Mouse (Mus musculus): ENCODE data around the gene Fam102a. TPM values are rescaled to one million over a fixed set of nuclear protein-coding genes. Genes with fewer than 3 reads are reported as not detected.
A peak's percentile ranks its signal among the peaks of the same experiment; 100 is the strongest.

Gene Fam102a
- polyA plus RNA-seq, 3 experiments from 2014 or later = 40.7 to 52.4 (median 50.7) TPM

DNA sequence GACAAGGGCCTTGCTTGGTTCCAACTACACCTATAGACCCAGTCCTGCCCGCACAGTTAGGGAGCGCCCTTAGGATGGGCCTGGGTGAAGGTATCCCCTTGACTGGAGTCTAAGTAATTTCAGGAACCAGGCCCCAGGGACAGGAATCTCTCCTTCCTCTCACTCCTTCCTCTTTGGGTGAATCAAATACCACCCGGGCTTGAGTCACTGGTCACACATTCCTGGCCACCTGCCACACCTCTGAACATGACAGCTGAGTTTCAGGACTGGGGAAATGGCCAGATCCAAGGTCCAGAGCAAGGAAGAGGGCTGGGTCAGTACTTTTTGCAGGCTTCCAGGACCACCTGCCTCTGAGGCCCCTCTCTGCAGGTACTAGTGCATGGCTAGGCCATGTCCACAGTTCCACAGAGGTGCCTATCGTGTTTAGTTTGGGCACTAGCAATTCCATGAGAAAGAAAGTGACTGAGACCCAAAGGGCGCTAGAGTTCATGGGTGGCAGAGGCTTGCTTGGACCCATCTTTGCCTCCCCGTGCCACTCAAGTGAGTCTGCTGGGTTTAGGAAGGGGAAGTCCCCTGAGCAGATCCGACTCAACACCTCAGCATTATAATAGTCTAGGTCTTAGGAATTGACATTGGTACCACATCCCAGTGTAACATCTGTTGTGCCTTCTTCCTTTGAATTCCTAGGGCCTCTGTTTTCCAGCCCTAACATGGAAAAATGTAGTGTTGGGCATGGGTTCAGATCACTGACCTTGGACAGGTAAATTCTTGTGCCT is 13.0 kb downstream of the Fam102a start:
- ATAC-seq = peak; percentile 65

DNA sequence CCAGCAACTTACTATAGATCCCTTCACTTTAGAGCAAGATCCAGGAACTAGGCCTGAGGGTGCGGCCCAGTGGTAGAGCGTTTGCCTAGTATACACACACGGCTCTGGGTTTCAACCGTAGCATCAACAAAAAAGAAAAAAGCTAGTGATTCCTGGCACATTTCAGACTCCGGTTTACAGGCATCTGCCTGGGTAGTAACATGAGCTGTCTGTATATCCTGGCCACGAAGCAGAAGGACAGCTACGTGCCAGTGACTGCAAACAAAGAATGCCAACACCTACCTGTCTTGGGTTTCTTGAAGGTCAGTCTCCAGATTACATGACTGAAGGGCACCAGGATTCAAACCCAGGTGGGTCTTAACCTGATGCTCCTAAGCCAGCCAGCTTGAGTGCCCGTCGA is 14.0 kb downstream of the Fam102a start:
- no peak for ATAC-seq

DNA sequence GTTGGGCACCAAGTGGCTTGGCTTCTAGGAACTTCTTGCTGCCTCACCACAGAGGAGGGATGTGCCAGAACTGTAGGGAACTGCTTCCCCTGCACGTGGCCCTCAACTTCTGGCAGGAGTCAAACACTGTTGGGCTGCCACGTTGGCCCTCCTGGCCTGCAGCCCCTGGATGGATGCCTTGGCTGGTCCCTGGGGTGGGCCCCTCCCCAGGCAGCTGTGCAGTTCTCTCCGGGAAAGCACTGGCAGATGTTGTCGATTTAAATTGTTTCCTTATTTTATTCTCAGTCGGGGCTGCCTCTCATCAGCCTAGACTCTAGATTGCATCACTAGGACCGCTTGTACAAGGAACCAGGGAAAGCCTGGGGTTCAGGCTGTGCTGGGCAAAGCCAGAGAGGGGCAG is 14.6 kb downstream of the Fam102a start:
- no peak for ATAC-seq

DNA sequence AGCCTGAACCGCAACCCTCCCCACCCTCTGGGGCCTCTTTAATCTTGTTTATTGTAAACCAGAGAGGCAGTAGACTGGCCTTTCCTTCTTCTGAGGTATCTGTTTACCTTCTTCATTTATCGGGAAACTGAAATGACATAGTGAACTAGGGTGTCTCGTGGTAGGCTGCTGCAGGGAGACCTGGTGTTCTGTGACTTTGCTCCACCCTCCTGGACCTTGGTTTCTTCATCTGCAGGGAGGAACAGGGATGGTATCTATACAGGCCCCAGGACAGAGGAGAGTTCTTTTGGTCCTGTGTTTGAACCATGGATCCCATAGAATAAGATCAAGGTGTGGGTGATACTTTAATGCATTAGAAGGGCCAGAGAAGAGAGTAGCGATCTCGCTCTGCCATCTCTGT is 16.1 kb downstream of the Fam102a start:
- ATAC-seq = no peak

DNA sequence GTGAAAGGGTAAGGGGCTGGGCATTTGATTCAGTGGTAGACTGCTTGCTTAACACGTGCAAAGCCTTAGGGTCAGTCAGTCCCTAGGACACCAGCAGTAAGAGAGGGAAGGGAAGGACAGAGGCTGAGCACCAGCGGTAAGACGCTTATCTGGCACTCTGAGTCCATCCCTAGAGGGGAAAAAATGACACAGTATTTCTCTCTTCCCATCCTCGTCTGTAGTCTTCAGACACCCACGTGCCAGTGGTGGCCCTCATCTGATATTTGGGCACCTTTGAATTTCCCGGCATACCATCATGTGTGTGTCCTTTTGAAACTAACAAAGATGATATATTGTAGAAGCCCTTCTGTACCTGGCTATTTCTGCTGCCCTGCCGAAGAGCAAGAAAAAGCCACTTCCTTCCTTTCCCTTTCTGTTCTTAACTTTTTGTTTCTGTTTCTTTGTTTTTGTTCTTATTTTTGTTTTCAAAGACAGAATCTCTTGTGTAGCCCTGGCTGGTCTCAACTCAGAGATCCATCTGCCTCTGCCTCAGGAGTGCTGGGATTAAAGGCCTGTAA is 18.5 kb downstream of the Fam102a start:
- peak; percentile 69 for ATAC-seq

DNA sequence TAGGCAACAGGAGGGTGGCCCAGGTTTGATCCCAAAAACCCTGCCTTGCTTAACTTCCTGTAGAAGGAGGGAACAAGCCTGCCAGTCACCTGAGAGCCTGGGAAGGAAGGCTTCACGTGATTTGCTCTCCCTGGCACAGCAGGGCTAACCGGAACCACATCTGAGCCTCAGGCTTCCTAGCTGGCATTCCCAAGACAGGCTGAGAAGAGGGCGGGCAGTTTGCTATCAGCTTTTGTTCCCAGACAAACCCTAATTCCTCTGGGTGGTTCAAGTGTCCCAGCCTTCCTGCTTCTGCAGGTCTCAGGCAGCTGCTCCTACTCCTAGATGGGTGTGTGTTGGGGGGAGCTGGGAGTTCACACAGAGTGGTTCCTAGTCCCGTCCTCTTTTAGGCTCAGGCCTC is 20.4 kb downstream of the Fam102a start:
- ATAC-seq = no peak

DNA sequence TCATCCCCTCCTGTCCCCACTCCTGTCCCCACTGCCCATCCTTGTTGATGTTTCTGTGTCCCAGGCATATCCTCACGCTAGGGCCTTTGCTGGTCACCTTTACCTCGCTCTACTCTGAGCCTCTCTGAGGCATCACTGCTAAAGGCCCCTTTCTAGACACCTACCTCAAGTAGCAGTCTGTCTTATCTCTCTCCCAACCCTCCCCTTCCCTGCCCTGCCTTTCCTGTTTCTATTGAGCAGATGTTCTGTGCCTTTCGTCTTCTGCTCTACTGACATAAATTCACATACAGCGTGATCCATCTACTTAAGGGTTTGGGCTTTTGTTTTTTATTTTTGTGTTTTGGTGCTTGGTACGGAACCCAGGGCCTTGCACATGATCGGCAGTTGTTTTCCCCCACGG is 20.9 kb downstream of the Fam102a start:
- ATAC-seq = no peak

DNA sequence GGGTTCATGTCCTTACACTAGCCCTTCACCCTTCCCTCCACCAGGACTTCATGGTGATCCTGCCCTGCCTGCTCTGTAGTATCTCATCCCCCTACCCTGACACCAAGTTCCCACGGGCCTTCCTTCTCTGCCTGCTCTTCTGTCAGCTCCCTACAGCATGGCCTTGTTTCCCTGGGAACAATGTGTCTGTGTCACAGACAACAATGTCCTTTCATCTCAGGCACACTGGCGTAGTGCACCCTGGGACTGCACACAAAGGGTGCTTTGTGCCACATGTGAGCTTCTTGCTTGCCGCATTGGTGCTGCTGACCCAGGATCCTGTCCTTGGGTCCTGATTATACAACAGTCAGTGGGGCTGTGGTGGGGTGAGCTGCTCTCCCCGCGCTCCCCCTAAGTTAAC is 24.4 kb downstream of the Fam102a start:
- no peak for ATAC-seq

DNA sequence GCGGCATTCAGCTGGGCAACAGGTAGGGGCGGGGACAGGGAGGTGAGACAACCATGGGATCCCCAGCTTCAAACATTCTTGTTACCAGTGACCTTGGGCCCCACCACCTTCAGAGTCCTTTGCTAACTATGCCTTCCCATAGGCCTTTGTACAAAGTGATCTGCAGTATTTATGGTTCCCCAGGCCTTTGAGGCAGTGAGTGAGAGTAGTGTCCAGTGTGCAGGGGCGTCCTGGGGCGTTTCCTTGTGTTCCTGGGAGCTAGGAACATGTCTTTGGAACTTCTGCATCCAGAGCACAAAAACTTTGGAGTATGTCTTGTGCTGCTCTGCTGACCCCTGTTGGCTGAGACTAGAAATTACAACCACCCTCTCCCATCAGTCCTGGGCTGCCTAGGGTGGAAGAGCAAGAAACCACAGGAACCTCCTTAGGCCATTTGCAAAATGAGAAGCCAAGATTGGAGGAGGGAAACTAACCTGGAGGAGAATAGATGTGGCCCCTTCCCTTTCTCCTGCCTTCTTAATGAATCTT is 31.5 kb downstream of the Fam102a start:
- peak; percentile 30 for ATAC-seq

DNA sequence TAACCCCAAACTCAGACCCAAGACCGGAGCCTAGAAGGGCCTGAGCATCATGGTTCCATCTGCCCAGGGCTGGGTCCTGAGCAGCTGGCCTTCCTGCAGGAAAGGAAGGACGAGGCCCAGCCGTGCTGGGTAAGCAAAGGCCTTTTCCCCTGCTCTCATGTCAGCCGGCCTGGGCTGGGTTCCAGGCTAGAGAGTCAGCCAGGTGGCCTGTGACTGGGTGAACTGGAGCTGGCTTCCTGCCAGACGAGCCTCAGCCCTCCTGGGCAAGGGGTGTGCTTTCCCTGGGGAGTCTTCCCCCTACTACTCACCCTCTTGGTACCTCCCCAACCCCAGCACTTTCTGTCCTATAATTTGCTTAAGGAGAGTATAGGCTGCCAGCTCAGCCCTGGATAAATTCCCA is 33.0 kb downstream of the Fam102a start:
- ATAC-seq = no peak

DNA sequence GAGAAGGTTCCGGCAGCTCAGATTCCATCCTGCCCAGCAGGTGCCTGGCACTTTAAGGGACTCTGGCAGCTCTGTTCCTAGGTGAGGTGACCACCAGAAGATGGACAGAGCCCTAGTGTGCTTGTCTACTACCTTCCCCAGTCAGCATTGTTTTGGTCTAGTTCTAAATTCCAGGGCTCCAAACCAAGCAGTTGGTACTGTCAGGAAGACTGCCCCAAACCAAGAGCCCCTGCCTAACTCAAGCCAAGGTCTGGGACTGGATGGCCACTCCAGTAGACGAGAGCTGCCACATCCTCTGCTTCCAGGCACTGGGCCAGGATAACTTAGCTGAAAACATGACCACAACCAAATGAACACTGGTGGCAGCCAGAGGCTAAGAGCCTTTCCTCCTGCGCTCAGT is 33.8 kb downstream of the Fam102a start:
- no peak for ATAC-seq

DNA sequence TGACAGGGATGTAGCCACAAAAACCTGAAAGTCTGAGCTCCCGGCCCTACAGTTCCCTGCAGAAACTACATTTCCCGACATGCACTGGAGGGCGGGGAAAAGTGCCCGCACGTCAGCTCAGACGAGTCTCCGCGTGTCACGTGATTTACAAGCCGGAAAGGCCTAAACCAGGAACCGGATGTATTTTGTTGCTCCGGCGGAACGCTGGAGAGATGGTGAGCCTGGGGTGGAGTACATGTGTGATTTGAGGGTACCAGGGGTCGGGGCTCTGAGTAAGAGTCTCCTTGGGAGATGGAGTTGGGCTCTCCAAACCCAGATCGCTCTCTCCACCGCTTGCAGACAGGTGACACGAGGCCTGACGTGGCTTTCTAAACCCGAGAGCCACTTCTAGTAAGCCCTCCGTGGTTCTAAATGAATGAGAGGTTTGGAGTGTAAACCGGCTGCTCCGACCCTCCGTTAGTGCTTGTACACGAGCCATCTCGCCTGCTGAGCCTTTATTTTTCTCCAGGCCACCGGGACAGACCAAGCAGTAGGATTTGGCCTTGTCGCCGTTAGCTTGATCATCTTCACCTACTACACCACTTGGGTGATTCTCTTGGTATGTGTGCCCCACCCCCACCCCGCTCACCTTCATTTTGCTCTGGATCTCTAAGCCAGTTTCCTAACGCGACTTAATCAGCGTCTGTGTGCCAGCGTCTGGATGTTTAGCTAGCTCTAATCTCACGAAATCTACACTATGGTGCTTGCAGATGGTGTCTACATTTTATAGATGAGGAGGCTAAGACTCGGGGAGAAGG is 35.8 kb downstream of the Fam102a start, which contains the start of gene Dpm2:
Gene Dpm2, plus strand, starts transcription at position 161 of the 797 bp plus-strand sequence.
- peak; percentile 84 for ATAC-seq

DNA sequence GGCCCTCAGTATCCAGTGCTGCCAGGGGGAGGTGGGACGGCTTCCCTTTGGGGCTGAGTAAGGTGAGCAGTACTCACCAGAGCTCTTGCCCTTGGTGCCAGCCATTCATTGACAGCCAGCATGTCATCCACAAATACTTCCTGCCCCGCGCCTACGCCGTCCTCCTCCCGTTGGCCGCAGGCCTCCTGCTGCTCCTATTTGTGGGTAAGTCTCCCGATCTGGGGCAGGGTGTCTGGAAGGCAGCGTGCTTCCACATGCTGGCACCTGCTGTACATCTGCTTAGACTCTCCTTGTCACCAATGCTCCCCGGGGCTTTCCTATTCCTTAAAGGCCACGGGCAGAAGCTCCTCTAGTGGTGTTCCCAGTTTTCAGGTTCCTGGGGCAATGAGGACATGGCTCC is 37.1 kb downstream of the Fam102a start:
- ATAC-seq = no peak

DNA sequence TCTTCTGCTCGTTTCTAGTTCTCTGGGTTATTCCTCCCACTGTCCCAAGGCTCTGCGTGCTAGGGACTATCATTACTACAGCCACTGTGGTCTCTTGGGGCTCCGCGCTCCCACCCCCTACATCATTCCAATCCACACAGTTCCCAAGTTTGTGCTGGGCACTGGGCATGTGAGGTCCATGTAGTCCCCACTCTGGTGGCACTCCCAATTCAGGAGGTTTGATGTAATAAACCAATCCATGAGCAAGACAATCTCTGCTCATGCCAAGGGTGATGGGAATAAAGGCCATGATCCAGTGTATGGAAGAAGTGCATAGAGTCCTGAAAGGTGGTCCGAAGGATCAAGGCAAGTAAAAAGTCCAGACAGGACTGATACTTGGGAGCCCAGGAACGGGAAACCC is 39.4 kb downstream of the Fam102a start, which contains the start of gene Pip5kl1:
Gene Pip5kl1, plus strand, starts transcription at position 301 of the 400 bp plus-strand sequence.
- no peak for ATAC-seq

DNA sequence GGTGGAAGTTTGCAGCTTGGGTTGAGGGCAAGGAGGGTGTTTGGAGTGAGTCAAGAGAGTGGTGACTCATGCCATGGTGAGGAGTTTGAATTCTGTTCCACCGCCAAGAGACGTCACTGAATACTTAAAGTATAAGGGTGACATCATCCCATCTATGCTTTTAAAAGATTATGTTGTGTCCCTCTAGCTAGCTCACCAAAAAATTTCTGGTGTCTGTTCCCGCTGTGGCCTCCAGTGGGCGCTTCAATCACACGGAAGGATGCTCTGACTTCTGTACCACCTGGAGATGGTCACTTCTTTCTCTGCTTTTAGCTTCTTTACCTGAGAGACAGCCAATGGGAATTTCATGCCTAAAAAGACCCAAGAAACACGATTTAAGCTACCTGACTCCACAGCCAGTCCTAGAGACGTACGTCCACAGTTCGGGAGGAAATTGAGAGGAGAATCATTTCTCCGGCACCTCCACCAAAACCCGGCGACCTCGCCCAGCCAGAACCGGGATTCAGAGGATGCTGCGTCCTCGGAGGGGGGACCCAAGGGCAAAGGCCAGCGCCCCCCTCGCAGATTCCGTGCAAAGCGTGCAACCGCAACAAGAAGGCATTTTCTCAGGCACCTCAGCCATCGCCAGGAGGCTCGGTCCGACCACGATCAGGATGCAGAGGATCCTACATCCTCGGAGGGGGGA is 39.9 kb downstream of the Fam102a start:
- ATAC-seq = peak; percentile 54

DNA sequence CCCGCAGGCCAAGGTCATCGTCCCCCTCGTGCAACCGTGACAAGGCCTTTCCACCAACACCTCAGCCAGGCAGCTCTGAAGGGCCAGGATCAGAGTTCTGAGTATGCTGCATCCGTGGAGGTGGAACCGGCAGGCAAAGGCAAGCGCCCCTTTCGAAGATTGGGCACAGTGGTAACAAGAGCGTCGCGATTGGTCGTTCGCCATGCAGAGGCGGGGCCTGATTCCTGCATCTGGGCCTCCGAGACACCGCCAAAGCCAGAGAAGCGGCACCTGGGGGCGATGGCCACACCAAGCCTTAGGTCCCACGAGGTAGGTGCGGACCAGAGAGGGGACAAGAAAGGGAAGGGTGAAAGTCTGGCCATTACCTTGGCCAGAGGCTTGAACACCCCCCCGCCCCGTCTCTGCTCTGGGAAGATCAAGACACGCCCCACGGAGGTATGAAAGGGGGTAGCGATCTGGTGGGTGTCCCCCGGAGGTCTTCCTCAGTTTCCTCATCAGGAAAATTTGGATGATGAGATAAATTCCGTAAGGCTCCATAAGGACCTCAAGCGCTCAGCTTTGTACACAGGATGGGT is 40.5 kb downstream of the Fam102a start, which contains the start of gene 9430097D07Rik:
Gene 9430097D07Rik, minus strand, starts transcription at position 99 of the 575 bp plus-strand sequence.
- peak; percentile 62 for ATAC-seq

DNA sequence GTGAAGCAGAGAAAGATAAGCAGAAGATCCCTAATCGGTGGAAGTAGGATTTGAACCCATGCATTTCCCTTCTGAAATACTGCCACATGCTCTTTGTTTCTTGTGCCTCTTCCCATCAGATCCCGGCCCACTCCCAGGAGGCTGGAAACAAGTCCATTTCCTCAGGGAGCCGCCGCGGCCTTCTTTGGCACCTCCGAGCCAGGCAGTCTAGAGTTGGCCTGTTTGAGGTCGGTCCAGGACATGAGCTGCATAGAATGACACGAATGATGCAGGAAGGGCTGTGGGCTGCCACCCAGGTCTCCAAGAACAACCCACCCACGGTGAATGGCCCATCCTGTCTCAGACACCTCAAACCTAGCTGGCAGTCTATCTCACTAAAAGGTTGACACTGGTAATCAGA is 41.4 kb downstream of the Fam102a start:
- no peak for ATAC-seq

DNA sequence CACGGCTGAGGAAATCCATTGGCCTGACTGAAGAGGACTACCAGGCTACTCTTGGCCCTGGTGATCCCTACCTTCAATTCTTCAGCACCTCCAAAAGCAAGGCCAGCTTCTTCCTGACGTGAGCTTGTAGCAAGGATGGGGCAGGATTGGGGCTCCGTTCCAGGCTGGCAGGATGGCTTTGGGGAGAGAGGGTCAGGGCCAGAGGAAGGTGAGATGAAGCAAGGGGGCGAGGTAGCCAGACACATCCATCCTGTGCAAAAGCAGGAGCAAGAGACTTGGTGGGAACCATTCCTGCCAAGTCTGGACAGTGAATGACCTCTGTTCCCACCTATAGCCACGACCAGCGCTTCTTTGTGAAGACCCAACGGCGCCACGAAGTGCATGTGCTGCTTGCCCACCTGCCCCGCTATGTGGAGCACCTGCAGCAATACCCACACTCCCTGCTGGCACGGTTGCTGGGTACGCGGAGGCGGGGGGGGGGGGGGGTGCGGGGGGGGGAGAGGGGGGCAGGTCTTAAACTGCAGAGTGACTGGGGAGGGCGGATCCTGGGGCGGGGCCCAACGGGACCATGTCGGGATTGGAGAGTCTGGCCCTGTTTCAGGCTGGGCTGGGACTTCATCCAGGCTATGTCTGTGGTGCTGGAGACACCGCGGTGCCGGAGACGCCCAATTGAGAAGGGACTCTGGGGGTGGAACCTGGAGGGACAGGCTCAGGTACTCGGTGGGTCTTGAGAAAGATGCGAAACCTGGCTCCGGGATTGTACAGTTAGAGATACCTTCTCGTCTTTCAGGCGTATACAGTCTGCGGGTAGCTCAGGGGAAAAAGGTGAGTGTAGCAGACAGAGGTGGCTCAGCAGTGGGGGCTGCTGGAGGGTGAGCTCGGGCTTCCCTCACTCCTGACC is 43.3 kb downstream of the Fam102a start:
- ATAC-seq = no peak

DNA sequence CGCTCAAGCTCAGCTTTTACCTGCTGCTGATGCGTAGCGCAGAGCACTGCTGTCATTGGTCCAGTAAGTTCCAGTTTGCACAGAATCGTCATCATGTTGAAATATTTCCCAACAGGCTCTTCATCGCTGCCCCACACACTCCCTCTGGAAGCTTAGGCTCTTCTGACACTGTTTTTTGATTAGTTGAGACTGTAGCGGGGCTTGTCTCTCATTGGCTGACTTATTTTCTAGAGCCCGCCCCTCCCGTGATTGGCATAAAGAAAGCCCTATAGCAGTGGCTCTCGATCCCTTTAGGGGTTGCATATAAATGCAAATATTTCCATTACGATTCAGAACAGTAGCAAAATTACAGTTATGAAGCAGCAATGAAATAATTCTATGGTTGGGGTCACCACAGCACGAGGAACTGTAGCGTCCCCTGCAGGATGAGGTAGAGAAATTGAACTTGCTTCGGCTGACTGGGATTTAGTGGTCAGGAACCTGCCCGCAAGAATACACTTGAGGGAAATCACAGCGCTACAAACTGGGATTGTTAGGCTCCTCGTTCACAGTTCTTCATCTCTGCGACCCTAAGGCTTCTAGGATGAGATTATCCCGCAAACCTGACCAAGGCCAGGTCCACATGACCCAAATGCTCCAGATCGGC is 46.4 kb downstream of the Fam102a start:
- no peak for ATAC-seq

All from inflammation-experienced regulatory T-cells, adult 6 months (primary cell).